Mouse (Mus musculus) intestine, embryonic 16.5 days (tissue): ENCODE measurements around the gene Mroh8. TPM values are rescaled to one million over a fixed set of nuclear protein-coding genes. Genes with fewer than 3 reads are reported as not detected.
"Not testable (repeated sequence)": the region's sequence is repeated elsewhere in the genome, so short reads cannot be mapped to it uniquely, and the experiment has no call there.

Experiments
- ATAC-seq: fragments of 200-750 bp; cut with Nextera tagmentation; 2 replicates; pipeline ENCODE4 v1.8.0; 2017; ENCODE audit warnings: moderate TSS enrichment, moderate library complexity
- H3K27ac ChIP-seq: fragments of 300-500 bp; sonication (generic); 2 replicates; pipeline ENCODE4 v1.5.1; 2014; ENCODE audit warnings: mild to moderate bottlenecking, low read length
- H3K27me3 ChIP-seq: fragments of 300-500 bp; sonication (generic); replicated peaks from 2 replicates; pipeline ENCODE4 v1.6.1; 2014; ENCODE audit warnings: low read length, control low read depth, mixed read lengths; ENCODE audit not compliant: control insufficient read depth, insufficient read depth
- H3K36me3 ChIP-seq: fragments of 300-500 bp; sonication (generic); 2 replicates; pipeline ENCODE4 v1.6.1; 2014; ENCODE audit warnings: low read length, control low read depth; ENCODE audit not compliant: control insufficient read depth, insufficient read depth
- H3K4me1 ChIP-seq: fragments of 300-500 bp; sonication (generic); 2 replicates; pipeline ENCODE4 v1.6.1; 2014; ENCODE audit warnings: low read length, control low read depth, mixed read lengths; ENCODE audit not compliant: control insufficient read depth, insufficient read depth
- H3K4me2 ChIP-seq: fragments of 300-500 bp; sonication (generic); 2 replicates; pipeline ENCODE4 v1.6.1; 2014; ENCODE audit warnings: low read depth, low read length, control low read depth
- H3K4me3 ChIP-seq: fragments of 300-500 bp; sonication (generic); 2 replicates; pipeline ENCODE4 v1.5.1; 2014; ENCODE audit warnings: mild to moderate bottlenecking, low read length
- H3K9ac ChIP-seq: fragments of 300-500 bp; sonication (generic); 2 replicates; pipeline ENCODE4 v1.6.1; 2014; ENCODE audit warnings: low read depth, low read length
- H3K9me3 ChIP-seq: fragments of 300-500 bp; sonication (generic); 2 replicates; pipeline ENCODE4 v1.6.1; 2016; ENCODE audit warnings: low read length, control low read depth; ENCODE audit not compliant: control insufficient read depth
- WGBS: fragments of 180-500 bp; shearing (Covaris S2); extraction: QIAGEN DNeasy Blood & Tissue Kit; methylation state at CpG from one replicate; pipeline ENCODE4 v1.1.7; 2014; 5-methylcytosine and 5-hydroxymethylcytosine counted together
- polyA plus RNA-seq: library from polyadenylated mRNA; unstranded; fragments of >200 nt; fragmentation: Nextera tagmentation; extraction: Ambion mirVana; gene quantifications from 2 replicates; pipeline ENCODE4 v1.2.1, GENCODE M21; 2015

The Mroh8 gene
- polyA plus RNA-seq, 1 experiment from 2014 or later = 0.54 TPM

- ATAC-seq = peak; percentile 88
- Histone ChIP-seq H3K4me2 (peak within 1 kb of the TSS; percentile 56), H3K27me3 (no peaks in the 10 kb centered on the region), H3K36me3 (no peaks in the 10 kb centered on the region), H3K4me1 (peaks cover 5% of the 10 kb centered on the region), H3K4me3 (peak within 1 kb of the TSS; percentile 87), H3K9ac (peak within 1 kb of the TSS; percentile 96), H3K9me3 (no peaks in the 10 kb centered on the region), H3K27ac (peak within 1 kb of the TSS; percentile 96)
- under 1% methylated on average over 73 of the region's 73 CpGs for WGBS
These were observed 74.8 kb downstream of the Mroh8 start, which contains the start of gene Rbl1 for GRCm38 (mm10) chr2:157204366-157205218. Gene Rbl1, minus strand, starts transcription at chr2:157204534.

GRCm38 (mm10) chr2:157203459-157204365 lies 75.6 kb downstream of the Mroh8 start:
- peak; percentile 78 for ATAC-seq
- Histone ChIP-seq H3K9me3 (no peaks in the 10 kb centered on the region), H3K4me2 (peak overlapping the region; percentile 56), H3K4me3 (peak overlapping the region; percentile 87), H3K27ac (peak overlapping the region; percentile 96), H3K4me1 (peaks cover 5% of the 10 kb centered on the region), H3K27me3 (no peaks in the 10 kb centered on the region), H3K9ac (peak overlapping the region; percentile 96), H3K36me3 (peaks cover 6% of the 10 kb centered on the region; the same call in 1 of the 2 replicates)
- 1% methylated on average over 47 of the region's 49 CpGs for WGBS

- no peak overlapping the region for H3K27ac ChIP-seq
- peak overlapping the region; percentile 87; the same call in 1 of the 2 replicates for H3K4me3 ChIP-seq
- no peak for ATAC-seq
- peaks cover 5% of the 10 kb centered on the region for H3K4me1 ChIP-seq
- peak overlapping the region; percentile 56; the same call in 1 of the 2 replicates for H3K4me2 ChIP-seq
- no peak overlapping the region for H3K9ac ChIP-seq
- no peaks in the 10 kb centered on the region for H3K27me3 ChIP-seq
- H3K36me3 ChIP-seq = peaks cover 10% of the 10 kb centered on the region; the same call in 1 of the 2 replicates
- H3K9me3 ChIP-seq = no peaks in the 10 kb centered on the region
These were observed 76.3 kb downstream of the Mroh8 start for GRCm38 (mm10) chr2:157203026-157203425.

GRCm38 (mm10) chr2:157202361-157202760 lies 77.0 kb downstream of the Mroh8 start:
- H3K27ac ChIP-seq = no peak overlapping the region
- H3K4me3 ChIP-seq = no peak overlapping the region
- no peak overlapping the region for H3K4me2 ChIP-seq
- no peaks in the 10 kb centered on the region for H3K27me3 ChIP-seq
- H3K9ac ChIP-seq = no peak overlapping the region; the same call in 1 of the 2 replicates
- no peaks in the 10 kb centered on the region for H3K9me3 ChIP-seq
- peaks cover 13% of the 10 kb centered on the region; the same call in 1 of the 2 replicates for H3K36me3 ChIP-seq
- no peak for ATAC-seq
- H3K4me1 ChIP-seq = peaks cover 5% of the 10 kb centered on the region
- WGBS = 86% methylated on average over 6 of the region's 6 CpGs

GRCm38 (mm10) chr2:157201081-157201830 lies 78.1 kb downstream of the Mroh8 start:
- no peaks in the 10 kb centered on the region for H3K9me3 ChIP-seq
- no peak overlapping the region for H3K9ac ChIP-seq
- H3K4me2 ChIP-seq = no peak overlapping the region
- peaks cover 5% of the 10 kb centered on the region for H3K4me1 ChIP-seq
- H3K27me3 ChIP-seq = no peaks in the 10 kb centered on the region
- H3K36me3 ChIP-seq = peaks cover 15% of the 10 kb centered on the region
- ATAC-seq = no peak
- WGBS = 83% methylated on average over 6 of the region's 6 CpGs
- H3K27ac ChIP-seq = no peak overlapping the region
- no peak overlapping the region for H3K4me3 ChIP-seq

- not testable (repeated sequence) for ATAC-seq, H3K27ac ChIP-seq, H3K4me3 ChIP-seq, H3K9ac ChIP-seq, H3K4me2 ChIP-seq, H3K9me3 ChIP-seq, H3K27me3 ChIP-seq, H3K4me1 ChIP-seq
- H3K36me3 ChIP-seq = peaks cover 22% of the 10 kb centered on the region
- 96% methylated on average over 11 of the region's 11 CpGs for WGBS
These were observed 80.9 kb downstream of the Mroh8 start for GRCm38 (mm10) chr2:157198405-157198804.

- H3K27me3 ChIP-seq = no peaks in the 10 kb centered on the region
- no peak overlapping the region for H3K9ac ChIP-seq
- H3K36me3 ChIP-seq = peaks cover 18% of the 10 kb centered on the region
- ATAC-seq = no peak
- no peak overlapping the region for H3K4me3 ChIP-seq
- H3K9me3 ChIP-seq = no peaks in the 10 kb centered on the region; the same call in 1 of the 2 replicates
- no peak overlapping the region for H3K4me2 ChIP-seq
- no peak overlapping the region for H3K27ac ChIP-seq
- 96% methylated on average over 4 of the region's 4 CpGs for WGBS
- H3K4me1 ChIP-seq = no peaks in the 10 kb centered on the region
These were observed 88.7 kb downstream of the Mroh8 start for GRCm38 (mm10) chr2:157190651-157191050.

GRCm38 (mm10) chr2:157187223-157187622 lies 92.1 kb downstream of the Mroh8 start:
- H3K9ac ChIP-seq = no peak overlapping the region
- H3K9me3 ChIP-seq = no peaks in the 10 kb centered on the region; the same call in 1 of the 2 replicates
- H3K27me3 ChIP-seq = no peaks in the 10 kb centered on the region
- H3K4me2 ChIP-seq = no peak overlapping the region
- no peak overlapping the region for H3K4me3 ChIP-seq
- 84% methylated on average over 4 of the region's 4 CpGs for WGBS
- no peak for ATAC-seq
- H3K27ac ChIP-seq = no peak overlapping the region
- H3K36me3 ChIP-seq = peaks cover 14% of the 10 kb centered on the region
- H3K4me1 ChIP-seq = no peaks in the 10 kb centered on the region
